Comparison of ENCODE assay signal across 25 mouse cellular contexts in the genomic region with DNA sequence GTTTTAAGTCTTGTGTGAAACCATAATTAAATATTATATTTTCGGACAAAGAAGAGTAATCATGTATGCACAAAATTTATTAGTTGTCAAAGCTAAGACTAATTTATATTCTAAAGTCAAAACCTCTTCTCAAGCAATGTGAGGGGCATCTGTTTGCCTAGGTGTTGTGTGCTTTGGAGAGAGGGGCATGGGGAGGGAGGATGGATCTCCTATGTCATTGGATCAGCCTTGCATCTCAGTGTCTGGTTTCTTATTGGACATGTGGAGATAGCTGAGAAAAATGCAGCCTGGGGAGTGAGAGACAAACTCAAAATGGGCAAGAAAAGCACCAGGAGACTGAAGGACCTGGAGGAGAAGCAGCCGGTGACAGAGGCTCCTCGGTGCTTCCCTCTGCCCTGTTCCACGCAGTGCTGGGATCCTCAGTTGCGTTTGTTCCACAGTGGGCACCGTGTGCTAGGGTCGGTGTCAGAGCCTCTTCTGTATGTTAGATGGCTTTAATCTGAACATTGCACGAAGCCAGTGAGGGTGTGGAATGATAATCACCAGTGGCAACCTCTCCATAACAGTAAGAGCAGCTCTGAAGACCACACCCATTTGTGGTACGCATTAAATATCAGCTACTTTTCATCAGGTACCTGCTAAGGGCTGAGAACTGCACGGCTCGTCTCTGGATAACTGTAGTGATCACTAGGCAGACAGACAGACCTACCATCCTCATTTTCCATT.
A peak's percentile ranks its signal among the peaks of the same experiment; 100 is the strongest.
DNase-seq lines count a peak whose midpoint lies in the region; ATAC-seq lines count a peak whose summit lies in the region.
"Had no signal": no experiment of that assay in that cellular context is flagged by ENCODE, and none has a peak within 500 bp of the region (broad histone marks: within the 10 kb centered on the region; RNA-seq: fewer than 3 reads in every experiment).

No protein-coding gene starts in this region.

- peak overlapping the region; percentile 55 for H3K4me2 ChIP-seq in liver, embryonic 13.5 days
- no peak overlapping the region for H3K4me2 ChIP-seq in forebrain, embryonic 15.5 days (replicated peaks)
- H3K4me2 ChIP-seq: embryonic facial prominence, embryonic 15.5 days; heart, embryonic 15.5 days; midbrain, embryonic 12.5 days; neural tube, embryonic 12.5 days had no signal

- DNase-seq in heart, adult 11 months = peak; percentile 53
- no peak for DNase-seq in heart, adult 8-10 months (ENCODE audit: low spot score)
- peak; percentile 39 for DNase-seq in c-Kit-positive CD71-positive TER-119-negative erythroid progenitor cells, embryonic 14.5 days (ENCODE audit: low read depth)
- DNase-seq in liver, embryonic 13.5 days = peak; percentile 45
- DNase-seq in frontal cortex, postnatal 10 days (ENCODE audit: low spot score in 2 of 2) = no peak
- DNase-seq: adrenal gland, adult 8-10 months; cerebellum, adult 2 months; cerebellum, postnatal 25 days; kidney, adult 9 months; kidney, postnatal 25 days; lung, postnatal 36 days; thymus, postnatal 14 days had no signal

- no peaks in the 10 kb centered on the region for H3K36me3 ChIP-seq in liver, embryonic 13.5 days
- H3K36me3 ChIP-seq in forebrain, embryonic 15.5 days = no peaks in the 10 kb centered on the region
- H3K36me3 ChIP-seq: embryonic facial prominence, embryonic 10.5 days; embryonic facial prominence, embryonic 15.5 days; G1E; heart, embryonic 10.5 days; heart, embryonic 15.5 days; midbrain, embryonic 12.5 days; neural tube, embryonic 12.5 days had no signal

- H3K4me3 ChIP-seq in liver, embryonic 13.5 days (replicated peaks) = peak overlapping the region; percentile 21
- no peak overlapping the region for H3K4me3 ChIP-seq in forebrain, embryonic 15.5 days
- H3K4me3 ChIP-seq: embryonic facial prominence, embryonic 10.5 days; embryonic facial prominence, embryonic 15.5 days; heart, embryonic 10.5 days; heart, embryonic 15.5 days; midbrain, embryonic 12.5 days; myocyte; neural tube, embryonic 12.5 days had no signal

- peak; percentile 98 for ATAC-seq in liver, embryonic 13.5 days (ENCODE audit: low read depth)
- ATAC-seq in megakaryocyte-erythroid progenitor cell, adult 5-6 weeks (replicated peaks; ENCODE audit: low FRiP score, low TSS enrichment, poor library complexity, severe bottlenecking) = 0 out of 2 replicates have a peak, but pooled peaks have one; percentile 34
- no peak for ATAC-seq in forebrain, embryonic 15.5 days (replicated peaks)
- ATAC-seq: forebrain, embryonic 16.5 days; hindbrain, embryonic 16.5 days; intestine, postnatal 0 days had no signal

- H3K27ac ChIP-seq in liver, embryonic 13.5 days = peak overlapping the region; percentile 82
- H3K27ac ChIP-seq in forebrain, embryonic 15.5 days (replicated peaks) = no peak overlapping the region
- H3K27ac ChIP-seq: embryonic facial prominence, embryonic 10.5 days; embryonic facial prominence, embryonic 15.5 days; heart, embryonic 10.5 days; heart, embryonic 15.5 days; midbrain, embryonic 12.5 days; neural tube, embryonic 12.5 days had no signal

- 42% methylated on average over 11 of the region's 11 CpGs for WGBS in liver, embryonic 13.5 days (ENCODE audit: insufficient replicate concordance)
- WGBS in forebrain, embryonic 15.5 days = 90% methylated on average over 11 of the region's 11 CpGs

- H3K9ac ChIP-seq in liver, embryonic 13.5 days = no peak overlapping the region; the same call in 1 of the 2 replicates
- H3K9ac ChIP-seq in forebrain, embryonic 15.5 days (replicated peaks) = no peak overlapping the region
- H3K9ac ChIP-seq: embryonic facial prominence, embryonic 15.5 days; heart, embryonic 15.5 days; midbrain, embryonic 12.5 days; neural tube, embryonic 12.5 days had no signal

- H3K4me1 ChIP-seq in liver, embryonic 13.5 days (replicated peaks) = peaks cover 29% of the 10 kb centered on the region
- peaks cover 9% of the 10 kb centered on the region for H3K4me1 ChIP-seq in forebrain, embryonic 15.5 days

- no peaks in the 10 kb centered on the region for H3K9me3 ChIP-seq in liver, embryonic 13.5 days (replicated peaks)
- H3K9me3 ChIP-seq in forebrain, embryonic 15.5 days = no peaks in the 10 kb centered on the region
- H3K9me3 ChIP-seq: embryonic facial prominence, embryonic 10.5 days; embryonic facial prominence, embryonic 15.5 days; G1E; heart, embryonic 10.5 days; heart, embryonic 15.5 days; midbrain, embryonic 12.5 days; neural tube, embryonic 12.5 days had no signal

- H3K27me3 ChIP-seq in liver, embryonic 13.5 days = no peaks in the 10 kb centered on the region
- no peaks in the 10 kb centered on the region for H3K27me3 ChIP-seq in forebrain, embryonic 15.5 days
- H3K27me3 ChIP-seq: embryonic facial prominence, embryonic 15.5 days; heart, embryonic 15.5 days; midbrain, embryonic 12.5 days; neural tube, embryonic 12.5 days had no signal

Comparison
In these comparisons a context has a peak if more than half of its experiments do, and no peak if none do; other contexts are left out.
1. DNase-seq: peak in heart, adult 11 months (single experiment), c-Kit-positive CD71-positive TER-119-negative erythroid progenitor cells, embryonic 14.5 days (single experiment) and liver, embryonic 13.5 days (single experiment); none in heart, adult 8-10 months (single experiment) and frontal cortex, postnatal 10 days (0 of 2).